In the genomic region with DNA sequence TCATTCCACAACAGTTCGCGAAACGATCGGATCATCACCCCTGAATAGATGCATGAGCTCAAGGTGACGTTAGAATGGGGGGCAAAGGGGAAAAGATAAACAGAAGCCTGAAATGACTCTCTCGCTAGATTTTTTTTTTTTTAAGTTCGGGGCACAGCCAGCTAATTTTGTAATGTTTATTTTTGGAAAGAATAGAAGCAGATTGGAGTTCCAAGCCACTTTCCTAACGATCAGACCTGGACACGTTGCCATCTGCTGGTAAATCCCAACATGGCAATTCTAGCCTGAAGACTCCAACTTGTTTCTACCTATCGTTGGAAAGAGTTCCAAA, we compare ENCODE assay signal across 8 mouse cellular contexts. TPM values are rescaled to one million over a fixed set of nuclear protein-coding genes. Genes with fewer than 3 reads are reported as not detected.
DNase-seq lines count a peak whose midpoint lies in the region; ATAC-seq lines count a peak whose summit lies in the region.

A gene (minus strand): TSS at position 53 of the 331 bp plus-strand sequence.

- H3K4me3 ChIP-seq in limb, embryonic 11.5 days (ENCODE audit: low read depth, low read length) = peak within 1 kb of the TSS; percentile 86
- peak within 1 kb of the TSS; percentile 86 for H3K4me3 ChIP-seq in midbrain, embryonic 15.5 days

- WGBS in limb, embryonic 11.5 days = 37% methylated on average over 10 of the region's 10 CpGs
- WGBS in midbrain, embryonic 15.5 days = 35% methylated on average over 10 of the region's 10 CpGs

- peak within 1 kb of the TSS; percentile 80 for H3K4me2 ChIP-seq in limb, embryonic 11.5 days (ENCODE audit: low read depth, severe bottlenecking)
- peak within 1 kb of the TSS; percentile 74 for H3K4me2 ChIP-seq in midbrain, embryonic 15.5 days

- H3K9me3 ChIP-seq in limb, embryonic 11.5 days (ENCODE audit: control insufficient read depth, low read length) = no peaks in the 10 kb centered on the region
- H3K9me3 ChIP-seq in midbrain, embryonic 15.5 days = no peaks in the 10 kb centered on the region

- H3K27ac ChIP-seq in limb, embryonic 11.5 days (replicated peaks; ENCODE audit: low read depth, low read length) = peak within 1 kb of the TSS; percentile 90; the same call in 1 of the 2 replicates
- peak within 1 kb of the TSS; percentile 84 for H3K27ac ChIP-seq in midbrain, embryonic 15.5 days

- H3K9ac ChIP-seq in limb, embryonic 11.5 days (ENCODE audit: low read length) = peak within 1 kb of the TSS; percentile 97
- H3K9ac ChIP-seq in midbrain, embryonic 15.5 days = peak within 1 kb of the TSS; percentile 78

- H3K4me1 ChIP-seq in limb, embryonic 11.5 days (ENCODE audit: control insufficient read depth, insufficient read depth, low read length) = peaks cover 8% of the 10 kb centered on the region; the same call in 1 of the 2 replicates
- peaks cover 34% of the 10 kb centered on the region for H3K4me1 ChIP-seq in midbrain, embryonic 15.5 days

- no peak for ATAC-seq in activated CD4-positive, CD25-positive, alpha-beta regulatory T cell, adult 4 months
- ATAC-seq in limb, embryonic 11.5 days (ENCODE audit: insufficient number of reproducible peaks, low FRiP score, low TSS enrichment, low read depth) = no peak
- ATAC-seq in midbrain, embryonic 15.5 days (replicated peaks) = no peak

- no peaks in the 10 kb centered on the region; the same call in 1 of the 2 replicates for H3K36me3 ChIP-seq in limb, embryonic 11.5 days (ENCODE audit: control insufficient read depth, insufficient read depth, low read length)
- H3K36me3 ChIP-seq in midbrain, embryonic 15.5 days (replicated peaks) = peaks cover 5% of the 10 kb centered on the region; the same call in 1 of the 2 replicates

- DNase-seq in A20 (ENCODE audit: low read depth, low spot score) = peak; percentile 42
- peak; percentile 66 for DNase-seq in embryo, embryonic 11 days
- peak; percentile 87 to 88 for DNase-seq in heart, adult 18-20 months
- peak; percentile 61 for DNase-seq in kidney, adult 18-20 months
- peak; percentile 45 for DNase-seq in limb, embryonic 11.5 days (ENCODE audit: low spot score)
- no peak for DNase-seq in thymus, postnatal 36 days

- H3K27me3 ChIP-seq in limb, embryonic 11.5 days (ENCODE audit: control insufficient read depth, insufficient read depth, low read length) = no peaks in the 10 kb centered on the region
- H3K27me3 ChIP-seq in midbrain, embryonic 15.5 days (replicated peaks) = no peaks in the 10 kb centered on the region

RNA-seq across cellular contexts. Expression of the gene that starts here (rescaled TPM):
- 10 to 100 TPM; 11.3 to 11.4 TPM for polyA plus RNA-seq in activated CD4-positive, CD25-positive, alpha-beta regulatory T cell, adult 4 months (2017; shearing (Covaris generic))
- 100 to 1,000 TPM; 119 to 128 TPM for total RNA-seq in heart, adult 18-20 months (2021)
- polyA plus RNA-seq in limb, embryonic 11.5 days (2014; fragmentation: Nextera tagmentation; extraction: Ambion mirVana) = 11.5 and 12.3 TPM in 2 replicates
- 24.8 and 29.1 TPM in 2 replicates for polyA plus RNA-seq in midbrain, embryonic 15.5 days (2015; fragmentation: Nextera tagmentation; extraction: Ambion mirVana)

Comparison
In these comparisons a context has a peak if more than half of its experiments do, and no peak if none do; other contexts are left out.
1. DNase-seq: peak in A20 (single experiment), embryo, embryonic 11 days (single experiment), heart, adult 18-20 months (2 of 2), kidney, adult 18-20 months (single experiment) and limb, embryonic 11.5 days (single experiment); none in thymus, postnatal 36 days (0 of 2).